Mouse (Mus musculus) hindbrain, embryonic 10.5 days (tissue): Measurements from ENCODE around the gene Stx3. TPM values are rescaled to one million over a fixed set of nuclear protein-coding genes. Genes with fewer than 3 reads are reported as not detected.
A peak's percentile ranks its signal among the peaks of the same experiment; 100 is the strongest.

Experiments used
- DNase-seq: peaks from one replicate; pipeline ENCODE4 v3.0.0-alpha.2; 2017; ENCODE audit warnings: low spot score
- H3K27ac ChIP-seq: fragments of 300-500 bp; sonication (generic); 2 replicates; pipeline ENCODE4 v1.5.1; 2016; ENCODE audit warnings: mild to moderate bottlenecking, moderate library complexity
- H3K27me3 ChIP-seq: fragments of 300-500 bp; sonication (generic); 2 replicates; pipeline ENCODE4 v1.6.1; 2016; ENCODE audit warnings: mild to moderate bottlenecking; ENCODE audit not compliant: poor library complexity, insufficient read depth, severe bottlenecking
- H3K36me3 ChIP-seq: fragments of 300-500 bp; sonication (generic); 2 replicates; pipeline ENCODE4 v1.6.1; 2016; ENCODE audit warnings: mild to moderate bottlenecking, moderate library complexity
- H3K4me1 ChIP-seq: fragments of 300-500 bp; sonication (generic); replicated peaks from 2 replicates; pipeline ENCODE4 v1.6.1; 2016; ENCODE audit warnings: mild to moderate bottlenecking
- H3K4me3 ChIP-seq: fragments of 300-500 bp; sonication (generic); 2 replicates; pipeline ENCODE4 v1.5.1; 2016; ENCODE audit warnings: mild to moderate bottlenecking, moderate library complexity
- H3K9me3 ChIP-seq: fragments of 300-500 bp; sonication (generic); 2 replicates; pipeline ENCODE4 v1.6.1; 2016; ENCODE audit warnings: mild to moderate bottlenecking, moderate library complexity
- WGBS: fragments of 180-500 bp; shearing (Covaris S2); methylation state at CpG from one replicate; pipeline ENCODE4 v1.1.7; 2016; 5-methylcytosine and 5-hydroxymethylcytosine counted together
- polyA plus RNA-seq: library from polyadenylated mRNA; unstranded; fragments of >200 nt; fragmentation: Nextera tagmentation; extraction: Ambion mirVana; gene quantifications from 2 replicates; pipeline ENCODE4 v1.2.1, GENCODE M21; 2016

Stx3 gene
- polyA plus RNA-seq, 1 experiment from 2014 or later: 5.8 TPM

DNA sequence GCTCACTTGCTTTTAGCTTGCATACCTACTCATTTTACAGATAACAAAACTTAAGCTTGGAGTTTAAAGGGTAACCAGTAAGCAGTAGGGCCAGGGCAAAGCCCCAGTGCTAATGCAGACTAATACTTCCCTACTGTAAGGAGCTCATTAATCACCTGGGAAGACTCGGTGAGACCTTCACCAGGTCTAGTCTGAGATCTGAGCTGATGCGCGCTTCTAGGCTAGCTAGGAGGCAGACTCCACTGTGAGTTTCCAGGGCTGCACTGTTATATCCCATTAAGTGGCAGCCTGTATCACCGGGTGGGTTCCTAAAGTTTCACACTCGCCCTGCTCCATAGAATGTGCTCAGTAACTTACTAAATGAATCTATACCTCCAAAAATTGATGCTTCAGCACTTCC lies 1.6 kb downstream of the Stx3 start:
- Histone ChIP-seq H3K4me3 (peak overlapping the region; percentile 72), H3K27me3 (peaks cover 57% of the 10 kb centered on the region), H3K4me1 (peaks cover 29% of the 10 kb centered on the region), H3K36me3 (no peaks in the 10 kb centered on the region), H3K27ac (no peak overlapping the region), H3K9me3 (no peaks in the 10 kb centered on the region)
- WGBS: 7% methylated on average over 5 of the region's 5 CpGs
- DNase-seq: no peak

DNA sequence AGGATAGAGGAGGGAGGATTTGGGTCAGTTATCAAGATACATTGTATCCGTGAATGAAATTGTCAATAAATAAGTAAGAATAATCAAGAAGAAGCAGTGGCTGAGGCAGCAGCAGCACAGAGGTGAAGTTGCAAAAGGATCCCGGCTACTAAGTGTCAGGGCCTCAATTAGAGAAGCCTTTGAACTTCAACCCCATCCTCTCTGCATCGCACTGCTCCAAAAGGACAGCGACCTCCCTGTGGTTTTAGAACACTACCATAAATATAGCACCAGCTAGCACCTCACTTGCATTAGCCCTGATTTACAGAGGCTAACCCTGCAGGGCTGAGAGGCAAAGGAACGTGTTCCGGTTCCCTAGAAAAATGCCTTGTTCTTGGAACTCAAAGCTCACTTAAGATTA lies 2.5 kb downstream of the Stx3 start:
- Histone ChIP-seq H3K27ac (no peak overlapping the region), H3K9me3 (no peaks in the 10 kb centered on the region), H3K4me1 (peaks cover 37% of the 10 kb centered on the region), H3K4me3 (no peak overlapping the region), H3K36me3 (no peaks in the 10 kb centered on the region), H3K27me3 (peaks cover 57% of the 10 kb centered on the region)
- 61% methylated on average over 6 of the region's 6 CpGs for WGBS
- DNase-seq: no peak

DNA sequence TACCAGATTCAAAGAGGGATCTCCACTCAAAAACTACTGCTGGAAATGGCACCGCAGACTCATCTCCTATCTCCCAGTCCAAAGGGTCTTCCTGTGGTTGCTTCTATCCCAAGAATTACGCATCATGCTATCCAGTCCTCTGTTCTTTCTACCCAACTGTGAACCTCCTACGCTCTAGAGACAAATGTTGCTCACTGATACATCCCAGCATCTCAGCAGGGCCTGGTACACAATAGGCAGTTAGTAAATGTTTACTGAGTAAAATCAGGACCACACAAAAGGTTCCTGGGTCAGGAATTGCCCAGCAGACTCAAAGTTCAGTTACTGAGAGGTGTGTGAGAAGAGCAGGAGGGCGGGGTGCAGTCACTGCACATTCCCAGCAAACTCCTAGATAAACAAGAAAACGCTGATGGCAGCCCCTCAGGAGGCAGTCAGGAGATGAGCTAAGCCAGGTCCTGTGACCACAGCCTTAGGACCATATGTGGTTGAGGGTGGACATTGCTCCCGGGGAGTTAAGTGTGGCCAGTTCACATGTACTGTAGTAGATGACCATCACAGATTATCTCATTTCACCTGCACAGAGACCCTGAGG lies 4.4 kb downstream of the Stx3 start:
- no peak for DNase-seq
- Histone ChIP-seq H3K9me3 (no peaks in the 10 kb centered on the region), H3K36me3 (no peaks in the 10 kb centered on the region), H3K4me3 (no peak overlapping the region), H3K27me3 (peaks cover 52% of the 10 kb centered on the region), H3K27ac (no peak overlapping the region), H3K4me1 (peaks cover 36% of the 10 kb centered on the region)
- 72% methylated on average over 6 of the region's 6 CpGs for WGBS

DNA sequence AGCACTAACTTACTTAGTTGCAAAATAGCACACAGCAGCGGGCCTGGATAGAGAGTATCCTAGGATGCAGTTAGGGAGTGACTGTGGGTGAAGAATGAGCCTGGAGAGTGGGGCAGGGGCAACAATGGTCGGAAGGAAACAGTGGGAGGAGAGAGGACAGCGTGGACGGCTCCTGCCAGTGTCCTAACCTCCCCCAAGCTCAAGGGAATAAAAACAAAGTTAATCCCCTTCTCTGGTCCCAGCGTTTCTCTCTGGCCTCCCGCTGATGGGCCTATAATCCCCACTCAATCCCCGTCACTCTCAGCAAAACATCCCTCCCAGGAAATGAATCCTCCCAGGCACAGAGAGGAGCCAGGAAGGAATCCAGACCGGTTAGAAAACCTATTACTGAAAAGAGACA lies 5.6 kb downstream of the Stx3 start:
- Histone ChIP-seq H3K36me3 (no peaks in the 10 kb centered on the region), H3K27me3 (peaks cover 41% of the 10 kb centered on the region), H3K4me1 (peaks cover 27% of the 10 kb centered on the region), H3K4me3 (no peak overlapping the region), H3K27ac (peak overlapping the region; percentile 50; the same call in 1 of the 2 replicates), H3K9me3 (no peaks in the 10 kb centered on the region)
- no peak for DNase-seq
- 13% methylated on average over 8 of the region's 8 CpGs for whole genome bisulfite sequencing

DNA sequence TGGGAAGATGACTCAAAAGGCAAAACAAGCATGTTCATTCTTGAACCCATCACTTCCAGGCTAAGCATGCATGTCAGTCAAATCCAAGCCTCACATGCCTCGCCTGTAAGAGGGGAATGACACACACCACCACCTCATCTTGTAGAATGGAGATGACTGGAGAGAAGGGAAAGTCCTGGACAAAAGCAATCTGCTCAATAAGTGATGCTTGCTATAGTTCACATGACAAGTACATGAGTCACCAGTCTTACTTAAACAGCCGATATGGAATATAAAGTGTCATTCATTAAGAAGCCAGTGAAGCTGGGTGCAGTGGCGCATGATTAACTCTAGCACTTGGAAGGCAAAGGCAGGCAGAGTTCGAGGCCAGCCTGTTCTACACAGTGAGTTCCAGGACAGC lies 6.1 kb downstream of the Stx3 start:
- H3K9me3 ChIP-seq: no peaks in the 10 kb centered on the region
- 77% methylated on average over 4 of the region's 4 CpGs for WGBS
- no peaks in the 10 kb centered on the region for H3K36me3 ChIP-seq
- peak overlapping the region; percentile 40; the same call in 1 of the 2 replicates for H3K27ac ChIP-seq
- H3K4me3 ChIP-seq: no peak overlapping the region
- peaks cover 35% of the 10 kb centered on the region for H3K27me3 ChIP-seq
- no peak for DNase-seq
- peaks cover 23% of the 10 kb centered on the region for H3K4me1 ChIP-seq

DNA sequence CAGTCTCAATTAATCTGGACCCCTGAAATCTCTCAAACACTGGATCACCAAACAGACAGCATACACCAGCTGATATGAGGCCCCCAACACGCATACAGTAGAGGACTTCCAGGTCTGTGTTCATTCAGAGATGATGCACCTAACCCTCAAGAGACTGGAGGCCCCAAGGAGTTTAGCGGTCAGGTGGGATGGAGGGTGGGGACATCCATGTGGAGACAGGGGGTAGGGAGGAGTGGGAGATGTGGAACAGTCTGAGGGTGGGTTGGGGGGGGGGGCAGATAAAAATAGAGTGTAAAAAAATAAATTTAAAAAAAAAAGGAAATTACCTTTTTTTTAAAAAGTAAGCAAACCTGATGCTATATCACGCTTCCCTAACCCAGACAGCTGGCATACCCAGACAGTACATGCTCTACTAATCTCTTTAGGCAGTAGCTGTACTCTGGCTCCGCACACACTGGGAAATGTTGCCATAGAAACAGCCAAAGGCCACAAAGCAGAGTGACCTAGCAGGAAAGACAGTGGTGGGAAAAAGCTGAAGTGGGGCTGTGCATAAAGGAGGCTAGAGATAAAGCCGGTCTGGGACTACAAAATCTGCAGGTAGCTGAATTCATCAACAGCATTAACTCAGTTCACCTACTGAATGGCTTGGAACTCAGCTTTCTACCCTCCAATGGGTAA lies 7.4 kb downstream of the Stx3 start:
- H3K4me1 ChIP-seq: peaks cover 26% of the 10 kb centered on the region
- no peaks in the 10 kb centered on the region for H3K9me3 ChIP-seq
- peak; percentile 41 for DNase-seq
- peak overlapping the region; percentile 35; the same call in 1 of the 2 replicates for H3K27ac ChIP-seq
- no peaks in the 10 kb centered on the region for H3K36me3 ChIP-seq
- H3K27me3 ChIP-seq: peaks cover 22% of the 10 kb centered on the region
- H3K4me3 ChIP-seq: no peak overlapping the region; the same call in 1 of the 2 replicates
- 46% methylated on average over 5 of the region's 5 CpGs for WGBS

DNA sequence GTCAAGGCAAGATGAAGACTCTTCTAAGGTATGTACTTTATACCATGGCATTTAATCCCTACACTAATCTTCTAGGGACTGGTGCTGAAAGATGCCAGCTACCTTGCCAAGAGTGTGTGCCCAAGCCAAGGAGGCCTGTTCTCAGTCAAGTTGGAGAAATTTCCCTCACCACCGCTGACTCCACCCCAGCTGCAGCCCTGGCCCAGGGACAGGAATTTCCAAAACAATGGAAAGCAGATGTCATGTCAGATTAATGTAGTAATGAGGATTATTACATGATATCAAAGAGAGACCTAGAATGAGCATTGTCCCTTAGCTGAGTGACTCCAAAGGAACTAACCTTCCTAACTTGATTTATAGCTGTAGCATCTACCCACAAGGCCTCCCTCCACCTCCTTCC lies 8.3 kb downstream of the Stx3 start:
- H3K9me3 ChIP-seq: no peaks in the 10 kb centered on the region
- WGBS: 84% methylated on average over 1 of the region's 1 CpGs
- DNase-seq: no peak
- peaks cover 13% of the 10 kb centered on the region for H3K27me3 ChIP-seq
- peaks cover 26% of the 10 kb centered on the region for H3K4me1 ChIP-seq
- H3K27ac ChIP-seq: no peak overlapping the region
- no peaks in the 10 kb centered on the region for H3K36me3 ChIP-seq
- no peak overlapping the region for H3K4me3 ChIP-seq

DNA sequence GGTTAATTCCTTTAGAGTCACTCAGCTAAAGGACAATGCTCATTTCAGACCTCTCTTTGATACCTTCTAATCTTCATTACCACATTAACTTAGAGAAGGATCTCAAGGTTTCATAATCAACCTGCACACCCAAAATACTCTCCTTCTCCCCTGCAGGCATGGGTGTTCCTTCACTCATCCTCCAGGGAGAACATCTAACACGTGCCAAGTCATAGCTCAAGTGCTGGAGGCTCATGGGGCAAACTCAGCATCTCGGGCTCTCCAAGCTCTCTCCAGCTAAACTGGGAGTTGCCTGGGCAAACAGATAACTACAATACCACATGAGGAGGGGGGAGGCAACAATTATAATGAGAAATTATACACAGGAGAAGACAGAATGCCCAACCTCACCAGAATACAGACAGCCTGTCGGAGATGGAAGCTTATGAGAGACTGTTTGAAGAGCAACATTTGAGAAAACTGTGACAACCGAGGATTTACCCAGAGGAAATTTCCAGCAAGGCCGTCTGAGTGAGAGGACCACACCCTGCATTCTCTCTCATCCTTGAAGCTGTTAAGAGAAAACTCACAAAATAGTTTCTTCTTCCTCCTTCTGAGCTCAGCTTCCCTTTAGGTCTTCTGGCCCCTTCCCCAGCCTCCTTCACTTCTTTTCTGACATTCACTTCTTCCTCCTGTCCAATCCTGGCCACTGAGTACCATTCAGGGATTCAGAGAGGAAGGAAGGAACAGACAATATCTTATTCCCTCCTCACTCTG lies 9.0 kb downstream of the Stx3 start:
- H3K4me3 ChIP-seq: no peak overlapping the region
- no peak overlapping the region for H3K27ac ChIP-seq
- WGBS: 81% methylated on average over 5 of the region's 5 CpGs

DNA sequence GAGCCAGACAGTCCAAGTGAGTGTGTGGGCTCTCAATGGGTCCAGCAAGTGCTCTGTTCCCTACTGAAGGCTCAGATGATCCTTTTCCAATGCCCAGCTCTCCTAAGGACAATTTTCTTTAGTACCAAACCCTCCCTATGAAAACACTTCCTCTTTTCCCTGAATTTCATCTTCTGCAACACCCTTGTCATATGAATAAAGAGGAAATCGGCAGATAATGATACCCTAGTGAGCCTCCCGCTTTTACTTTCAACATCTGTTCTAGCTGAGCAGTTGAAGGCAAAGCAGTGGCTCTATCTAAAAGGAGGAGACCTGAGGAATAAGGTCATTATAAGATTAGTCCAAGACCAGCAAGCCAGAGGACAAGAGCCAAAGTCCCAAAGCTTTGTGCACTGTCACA lies 10.8 kb downstream of the Stx3 start:
- Histone ChIP-seq H3K4me1 (peaks cover 23% of the 10 kb centered on the region), H3K36me3 (no peaks in the 10 kb centered on the region), H3K27me3 (no peaks in the 10 kb centered on the region), H3K9me3 (no peaks in the 10 kb centered on the region), H3K27ac (no peak overlapping the region), H3K4me3 (no peak overlapping the region)
- WGBS: 89% methylated on average over 2 of the region's 2 CpGs
- DNase-seq: no peak

More for the DNA sequence above, 9.0 kb downstream of the Stx3 start:
- Histone ChIP-seq H3K9me3 (no peaks in the 10 kb centered on the region), H3K27me3 (peaks cover 7% of the 10 kb centered on the region; the same call in 1 of the 2 replicates), H3K4me1 (peaks cover 26% of the 10 kb centered on the region), H3K36me3 (no peaks in the 10 kb centered on the region)
- DNase-seq: no peak

DNA sequence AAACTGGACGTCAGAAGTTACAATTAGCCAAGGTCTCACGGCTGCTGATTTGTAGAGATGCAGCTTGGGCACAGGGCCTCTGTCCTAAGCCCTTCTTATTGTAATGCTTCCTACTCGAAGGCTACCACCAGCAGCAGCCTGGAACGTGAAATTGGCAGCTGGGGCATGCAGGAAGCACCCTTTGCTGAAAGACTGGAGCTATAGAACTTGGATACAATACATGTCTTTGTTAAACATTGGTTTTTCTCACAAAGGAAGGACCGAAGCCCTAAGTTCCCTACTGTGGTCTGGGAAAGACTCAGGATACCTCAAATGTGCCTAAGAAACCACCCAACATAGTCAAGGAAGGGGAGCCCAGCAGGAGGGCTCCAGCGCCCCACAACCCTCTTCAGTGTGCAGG lies 11.4 kb downstream of the Stx3 start:
- WGBS: 38% methylated on average over 6 of the region's 6 CpGs
- no peak overlapping the region for H3K4me3 ChIP-seq
- no peaks in the 10 kb centered on the region for H3K36me3 ChIP-seq
- no peaks in the 10 kb centered on the region for H3K27me3 ChIP-seq
- H3K4me1 ChIP-seq: peaks cover 19% of the 10 kb centered on the region
- H3K27ac ChIP-seq: no peak overlapping the region
- H3K9me3 ChIP-seq: no peaks in the 10 kb centered on the region
- no peak for DNase-seq

DNA sequence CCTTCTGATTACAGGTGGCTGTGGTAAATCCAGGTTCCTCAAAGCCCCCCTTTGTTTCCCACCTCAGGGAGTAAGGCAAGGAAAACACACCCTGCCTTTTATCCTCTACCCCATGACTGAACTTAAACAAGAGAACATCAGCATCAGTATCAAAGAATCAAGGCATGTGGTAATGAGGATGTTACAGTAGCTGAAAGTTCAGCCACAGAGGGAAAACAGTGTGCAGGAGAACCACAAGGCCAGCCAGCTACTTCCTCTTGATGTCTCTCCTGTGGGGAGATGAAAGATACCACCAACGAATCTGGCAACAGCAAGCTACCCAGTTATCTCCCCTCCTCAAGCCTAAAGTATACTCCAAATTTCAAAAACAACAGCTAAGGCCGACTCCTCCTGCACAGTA lies 12.0 kb downstream of the Stx3 start:
- peaks cover 14% of the 10 kb centered on the region for H3K4me1 ChIP-seq
- WGBS: 59% methylated on average over 2 of the region's 2 CpGs
- no peaks in the 10 kb centered on the region for H3K9me3 ChIP-seq
- H3K27me3 ChIP-seq: no peaks in the 10 kb centered on the region
- H3K27ac ChIP-seq: no peak overlapping the region
- no peak for DNase-seq
- no peaks in the 10 kb centered on the region for H3K36me3 ChIP-seq
- H3K4me3 ChIP-seq: no peak overlapping the region

DNA sequence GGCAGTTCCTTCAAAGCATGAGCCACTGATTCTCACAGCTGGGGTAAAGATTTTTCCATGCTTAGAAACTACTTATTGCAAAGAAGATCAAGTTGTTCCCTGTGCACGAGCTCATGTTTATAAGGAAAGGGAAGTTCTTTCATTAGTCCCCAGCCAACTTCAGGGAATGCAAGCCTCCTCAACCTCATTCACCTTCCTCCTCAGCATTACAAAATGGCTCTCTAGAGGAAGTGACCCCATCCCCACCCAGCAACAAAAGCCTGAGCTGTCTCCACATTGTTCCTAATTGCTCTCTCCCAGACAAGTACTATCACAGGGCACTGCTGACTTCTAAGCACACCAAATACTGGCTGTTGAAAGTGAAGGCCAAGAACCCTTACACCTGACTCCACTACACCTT lies 14.8 kb downstream of the Stx3 start:
- H3K27me3 ChIP-seq: no peaks in the 10 kb centered on the region
- no peaks in the 10 kb centered on the region for H3K36me3 ChIP-seq
- no peak overlapping the region for H3K27ac ChIP-seq
- DNase-seq: no peak
- 71% methylated on average over 1 of the region's 1 CpGs for WGBS
- peaks cover 6% of the 10 kb centered on the region; the same call in 1 of the 2 replicates for H3K4me1 ChIP-seq
- H3K4me3 ChIP-seq: no peak overlapping the region
- 0 out of 2 replicates have a peak, but pooled peaks cover 2% of the 10 kb centered on the region for H3K9me3 ChIP-seq
